Mouse (Mus musculus) urinary bladder, postnatal 4 days (tissue): ENCODE data around the gene Rab21.

Experiments used
- DNase-seq, 2 experiments: peaks; one replicate each; pipeline ENCODE4 v3.0.0; 2021 to 2022; ENCODE audit warnings: low spot score in 2 of 2

The Rab21 gene

GRCm38 (mm10) chr10:115315473-115316171 is at the start of gene Rab21:
Gene Rab21, minus strand, starts transcription at chr10:115315594.
- peak; percentile 95 to 100 for DNase-seq

- DNase-seq = no peak
These were observed 47.8 kb upstream of the Rab21 start for GRCm38 (mm10) chr10:115363151-115363550.

GRCm38 (mm10) chr10:115362623-115362964 is 47.2 kb upstream of the Rab21 start:
- no peak for DNase-seq

- DNase-seq = peak; percentile 97 to 98
These were observed 46.6 kb upstream of the Rab21 start, which contains the start of gene Tmem19 for GRCm38 (mm10) chr10:115361840-115362622. Gene Tmem19, minus strand, starts transcription at chr10:115362501.

- no peak for DNase-seq
These were observed 43.7 kb upstream of the Rab21 start for GRCm38 (mm10) chr10:115359066-115359465.

- no peak for DNase-seq
These were observed 43.0 kb upstream of the Rab21 start for GRCm38 (mm10) chr10:115358216-115358919.

GRCm38 (mm10) chr10:115356106-115356505 is 40.7 kb upstream of the Rab21 start:
- DNase-seq = no peak

GRCm38 (mm10) chr10:115355016-115355415 is 39.6 kb upstream of the Rab21 start:
- no peak for DNase-seq

GRCm38 (mm10) chr10:115354553-115354952 is 39.2 kb upstream of the Rab21 start:
- no peak for DNase-seq

- no peak for DNase-seq
These were observed 35.5 kb upstream of the Rab21 start for GRCm38 (mm10) chr10:115350810-115351397.

- DNase-seq = no peak
These were observed 34.1 kb upstream of the Rab21 start for GRCm38 (mm10) chr10:115349509-115349908.

GRCm38 (mm10) chr10:115349029-115349428 is 33.6 kb upstream of the Rab21 start:
- no peak for DNase-seq

GRCm38 (mm10) chr10:115348131-115348530 is 32.7 kb upstream of the Rab21 start:
- no peak for DNase-seq

- DNase-seq = no peak
These were observed 31.1 kb upstream of the Rab21 start for GRCm38 (mm10) chr10:115346444-115346843.

- no peak for DNase-seq
These were observed 27.5 kb upstream of the Rab21 start for GRCm38 (mm10) chr10:115342771-115343425.

GRCm38 (mm10) chr10:115339820-115340328 is 24.5 kb upstream of the Rab21 start:
- DNase-seq = no peak

- no peak for DNase-seq
These were observed 21.5 kb upstream of the Rab21 start for GRCm38 (mm10) chr10:115336901-115337300.

GRCm38 (mm10) chr10:115333528-115333927 is 18.1 kb upstream of the Rab21 start:
- no peak for DNase-seq

- DNase-seq = no peak
These were observed 17.6 kb upstream of the Rab21 start for GRCm38 (mm10) chr10:115332997-115333396.

- no peak for DNase-seq
These were observed 17.1 kb upstream of the Rab21 start for GRCm38 (mm10) chr10:115332420-115332952.

- no peak for DNase-seq
These were observed 13.7 kb upstream of the Rab21 start for GRCm38 (mm10) chr10:115329010-115329530.
